Mouse (Mus musculus) thymus, adult 2 months (tissue): Measurements from ENCODE around the gene Cacna2d3. TPM values are rescaled to one million over a fixed set of nuclear protein-coding genes. Genes with fewer than 3 reads are reported as not detected.

ENCODE experiments used
- DNase-seq: peaks from one replicate; pipeline ENCODE4 v3.0.0; 2021
- H3K27ac ChIP-seq: fragments of 200-500 bp; 2 replicates; pipeline ENCODE4 v1.5.1; 2012; ENCODE audit warnings: low read length, control low read depth; ENCODE audit not compliant: control insufficient read depth, insufficient read depth
- H3K27me3 ChIP-seq: fragments of 200-500 bp; 2 replicates; pipeline ENCODE4 v1.6.1; 2012; ENCODE audit warnings: mild to moderate bottlenecking, low read length, moderate library complexity, mixed read lengths; ENCODE audit not compliant: control insufficient read depth, insufficient read depth
- H3K36me3 ChIP-seq: fragments of 200-500 bp; 2 replicates; pipeline ENCODE4 v1.6.1; 2012; ENCODE audit warnings: mild to moderate bottlenecking, low read length, moderate library complexity; ENCODE audit not compliant: control insufficient read depth, insufficient read depth
- H3K4me1 ChIP-seq: fragments of 200-500 bp; replicated peaks from 2 replicates; pipeline ENCODE4 v1.6.1; 2012; ENCODE audit warnings: low read length; ENCODE audit not compliant: control insufficient read depth, insufficient read depth
- H3K4me3 ChIP-seq: fragments of 200-500 bp; 2 replicates; pipeline ENCODE4 v1.5.1; 2012; ENCODE audit warnings: mild to moderate bottlenecking, low read length, control low read depth, moderate library complexity; ENCODE audit not compliant: control insufficient read depth, insufficient read depth
- CTCF ChIP-seq: fragments of 200-500 bp; IDR thresholded peaks from 2 replicates; pipeline ENCODE4 v1.5.1; 2012; ENCODE audit warnings: mild to moderate bottlenecking, control low read depth, low read length, moderate library complexity, borderline replicate concordance; ENCODE audit not compliant: control insufficient read depth, poor library complexity, insufficient read depth; ENCODE audit errors: extremely low read depth
- POLR2A ChIP-seq: fragments of 200-500 bp; IDR thresholded peaks from 2 replicates; pipeline ENCODE4 v1.6.1; 2012; ENCODE audit warnings: mild to moderate bottlenecking, low read length, control low read depth, moderate library complexity; ENCODE audit not compliant: control insufficient read depth, poor library complexity, insufficient read depth; ENCODE audit errors: extremely low read depth
- WGBS: fragments of 180-500 bp; shearing (Covaris S2); methylation state at CpG from one replicate; pipeline ENCODE4 v1.1.7; 2018; 5-methylcytosine and 5-hydroxymethylcytosine counted together
- polyA plus RNA-seq: library from polyadenylated mRNA; depleted of rRNA; stranded (reverse); fragments of >200 nt; gene quantifications from 2 replicates; pipeline ENCODE4 v1.2.3, GENCODE M21; 2012

Cacna2d3 gene
- polyA plus RNA-seq, 1 experiment: 0.08 TPM

GRCm38 (mm10) chr14:29645421-29645820 lies 76.2 kb downstream of the Cacna2d3 start:
- WGBS: 86% methylated on average over 11 of the region's 11 CpGs
- TF ChIP-seq POLR2A: no peak
- TF ChIP-seq CTCF: no peak

GRCm38 (mm10) chr14:29643217-29643616 lies 78.4 kb downstream of the Cacna2d3 start:
- Histone ChIP-seq H3K36me3 (no peaks in the 10 kb centered on the region), H3K4me1 (no peaks in the 10 kb centered on the region), H3K27ac (no peak overlapping the region), H3K27me3 (no peaks in the 10 kb centered on the region), H3K4me3 (no peak overlapping the region)
- no peak for DNase-seq
- TF ChIP-seq CTCF (no peak), POLR2A (no peak)
- WGBS: 89% methylated on average over 4 of the region's 4 CpGs

More at GRCm38 (mm10) chr14:29645421-29645820, 76.2 kb downstream of the Cacna2d3 start:
- Histone ChIP-seq H3K4me1 (no peaks in the 10 kb centered on the region), H3K27me3 (no peaks in the 10 kb centered on the region), H3K36me3 (no peaks in the 10 kb centered on the region), H3K4me3 (no peak overlapping the region), H3K27ac (no peak overlapping the region)
- no peak for DNase-seq

- 90% methylated on average over 3 of the region's 3 CpGs for WGBS
Measured at GRCm38 (mm10) chr14:29639266-29639665, 82.4 kb downstream of the Cacna2d3 start.

GRCm38 (mm10) chr14:29628213-29628612 lies 93.5 kb downstream of the Cacna2d3 start:
- no peaks in the 10 kb centered on the region for H3K36me3 ChIP-seq
- WGBS: 94% methylated on average over 8 of the region's 8 CpGs
- no peaks in the 10 kb centered on the region for H3K4me1 ChIP-seq
- no peak overlapping the region for H3K27ac ChIP-seq
- TF ChIP-seq CTCF (no peak), POLR2A (no peak)
- no peaks in the 10 kb centered on the region for H3K27me3 ChIP-seq
- DNase-seq: no peak
- no peak overlapping the region for H3K4me3 ChIP-seq

More at GRCm38 (mm10) chr14:29639266-29639665, 82.4 kb downstream of the Cacna2d3 start:
- H3K4me1 ChIP-seq: no peaks in the 10 kb centered on the region
- no peak for DNase-seq
- H3K36me3 ChIP-seq: no peaks in the 10 kb centered on the region
- H3K27ac ChIP-seq: no peak overlapping the region
- no peaks in the 10 kb centered on the region for H3K27me3 ChIP-seq
- no peak overlapping the region for H3K4me3 ChIP-seq
- TF ChIP-seq POLR2A (no peak), CTCF (no peak)

GRCm38 (mm10) chr14:29612436-29612835 lies 109.2 kb downstream of the Cacna2d3 start:
- no peak overlapping the region for H3K4me3 ChIP-seq
- WGBS: 89% methylated on average over 5 of the region's 5 CpGs

GRCm38 (mm10) chr14:29608761-29609160 lies 112.9 kb downstream of the Cacna2d3 start:
- Histone ChIP-seq H3K4me3 (no peak overlapping the region), H3K27me3 (no peaks in the 10 kb centered on the region), H3K27ac (no peak overlapping the region), H3K36me3 (no peaks in the 10 kb centered on the region), H3K4me1 (no peaks in the 10 kb centered on the region)
- TF ChIP-seq POLR2A (no peak), CTCF (no peak)
- DNase-seq: no peak
- 72% methylated on average over 6 of the region's 6 CpGs for WGBS

More at GRCm38 (mm10) chr14:29612436-29612835, 109.2 kb downstream of the Cacna2d3 start:
- no peak for DNase-seq
- H3K4me1 ChIP-seq: no peaks in the 10 kb centered on the region
- no peak overlapping the region for H3K27ac ChIP-seq
- TF ChIP-seq CTCF (no peak), POLR2A (no peak)
- H3K36me3 ChIP-seq: no peaks in the 10 kb centered on the region
- H3K27me3 ChIP-seq: no peaks in the 10 kb centered on the region

GRCm38 (mm10) chr14:29599428-29599827 lies 122.2 kb downstream of the Cacna2d3 start:
- no peaks in the 10 kb centered on the region for H3K36me3 ChIP-seq
- 90% methylated on average over 8 of the region's 8 CpGs for WGBS
- no peaks in the 10 kb centered on the region for H3K4me1 ChIP-seq
- H3K27ac ChIP-seq: no peak overlapping the region
- no peak for TF ChIP-seq CTCF
- no peak for TF ChIP-seq POLR2A
- H3K4me3 ChIP-seq: no peak overlapping the region
- no peak for DNase-seq
- H3K27me3 ChIP-seq: no peaks in the 10 kb centered on the region
